Mouse (Mus musculus) G1E (cell line): Measurements from ENCODE around the gene Tm2d3.

Experiments
- CTCF ChIP-seq: IDR thresholded peaks from 2 replicates; pipeline ENCODE4 v1.5.1; 2012; ENCODE audit warnings: low read depth, low read length, inconsistent platforms, mixed read lengths
- GATA1 ChIP-seq: IDR thresholded peaks from 2 replicates; pipeline ENCODE4 v1.6.1; 2012; ENCODE audit warnings: borderline replicate concordance, low read length, inconsistent platforms, mixed read lengths
- GATA2 ChIP-seq: IDR thresholded peaks from 2 replicates; pipeline ENCODE4 v1.6.1; 2012; ENCODE audit warnings: low read depth, low read length, inconsistent platforms, borderline replicate concordance
- TAL1 ChIP-seq: conservative IDR thresholded peaks from 2 replicates; pipeline ENCODE4 v1.6.1; 2012; ENCODE audit warnings: low read depth, low read length, inconsistent platforms, mixed read lengths

DNA sequence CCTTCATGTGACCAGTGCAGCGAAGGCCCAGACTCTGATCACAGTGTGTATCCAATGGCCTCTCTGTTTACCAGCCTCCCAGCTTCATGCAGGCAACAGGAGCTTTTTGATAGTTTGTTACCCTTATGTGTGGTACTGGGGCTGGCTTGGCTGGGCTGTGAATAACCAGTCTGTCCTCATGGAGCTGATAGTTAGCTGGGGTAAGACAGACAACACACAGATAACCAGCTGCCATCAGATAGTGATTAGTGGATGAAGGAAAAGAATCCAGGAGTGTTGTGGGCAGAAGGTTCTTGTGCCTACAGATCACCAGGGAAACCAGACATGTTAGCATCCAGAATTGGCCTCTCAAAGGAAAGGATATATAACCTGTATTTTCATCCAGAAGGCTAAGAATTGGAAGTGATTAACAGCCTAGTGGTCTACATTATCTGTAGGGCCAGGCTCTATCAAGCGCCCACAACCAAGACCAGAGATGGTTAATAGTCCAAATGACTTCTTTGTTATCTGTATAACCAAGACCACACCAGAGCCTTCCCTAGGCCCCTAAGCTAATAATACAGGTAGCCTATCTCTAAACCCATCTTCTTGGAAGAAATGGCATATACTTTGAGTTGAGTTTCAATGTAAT, 33.4 kb upstream of the Tm2d3 start:
- TF ChIP-seq GATA1: no peak
- TF ChIP-seq CTCF: no peak
- peak; percentile 61 for TF ChIP-seq TAL1
- no peak for TF ChIP-seq GATA2
